Mouse (Mus musculus): ENCODE data around the gene S100a1.

GRCm38 (mm10) chr3:90509747-90510123, 4.5 kb downstream of the S100a1 start:
- TF ChIP-seq CTCF (IDR thresholded peaks at IDR 0.05; ENCODE audit: low read depth, low read length), result no peak
- no peak for TF ChIP-seq POLR2A (IDR thresholded peaks at IDR 0.05; ENCODE audit: extremely low read depth, insufficient read depth, low read length)

All from liver, adult 2 months (tissue).